Mouse (Mus musculus) stomach, postnatal 0 days (tissue): ENCODE results near the gene Tfrc. TPM values are rescaled to one million over a fixed set of nuclear protein-coding genes. Genes with fewer than 3 reads are reported as not detected.

Experiments used
- ATAC-seq: fragments of 200-750 bp; cut with Nextera tagmentation; 2 replicates; pipeline ENCODE4 v1.8.0; 2017; ENCODE audit not compliant: low FRiP score, low TSS enrichment
- DNase-seq: peaks from one replicate; pipeline ENCODE4 v3.0.0-alpha.2; 2016; ENCODE audit warnings: low spot score
- H3K27ac ChIP-seq: fragments of 300-500 bp; sonication (generic); replicated peaks from 2 replicates; pipeline ENCODE4 v1.5.1; 2014; ENCODE audit warnings: mild to moderate bottlenecking, control low read depth
- H3K27me3 ChIP-seq: fragments of 300-500 bp; sonication (generic); 2 replicates; pipeline ENCODE4 v1.6.1; 2014; ENCODE audit warnings: low read length; ENCODE audit not compliant: control insufficient read depth, insufficient read depth
- H3K36me3 ChIP-seq: fragments of 300-500 bp; sonication (generic); 2 replicates; pipeline ENCODE4 v1.6.1; 2014; ENCODE audit warnings: low read length, mixed read lengths; ENCODE audit not compliant: control insufficient read depth, insufficient read depth
- H3K4me1 ChIP-seq: fragments of 300-500 bp; sonication (generic); replicated peaks from 2 replicates; pipeline ENCODE4 v1.6.1; 2014; ENCODE audit warnings: antibody characterized with exemption; ENCODE audit not compliant: control insufficient read depth, insufficient read depth
- H3K4me2 ChIP-seq: fragments of 300-500 bp; sonication (generic); replicated peaks from 2 replicates; pipeline ENCODE4 v1.6.1; 2014; ENCODE audit warnings: low read depth, mild to moderate bottlenecking, control low read depth, moderate library complexity
- H3K4me3 ChIP-seq: fragments of 300-500 bp; sonication (generic); 2 replicates; pipeline ENCODE4 v1.5.1; 2014; ENCODE audit warnings: low read depth, low read length, control low read depth
- H3K9ac ChIP-seq: fragments of 300-500 bp; sonication (generic); 2 replicates; pipeline ENCODE4 v1.6.1; 2014; ENCODE audit warnings: mild to moderate bottlenecking, low read length, control low read depth, mixed read lengths
- H3K9me3 ChIP-seq: fragments of 300-500 bp; sonication (generic); 2 replicates; pipeline ENCODE4 v1.6.1; 2016; ENCODE audit warnings: low read length; ENCODE audit not compliant: control insufficient read depth
- CTCF ChIP-seq: IDR thresholded peaks from 2 replicates; pipeline ENCODE4 v1.5.1; 2016; ENCODE audit warnings: antibody characterized with exemption, low read depth, mild to moderate bottlenecking, moderate library complexity
- EP300 ChIP-seq: optimal IDR thresholded peaks from 2 replicates; pipeline ENCODE3; 2016; ENCODE audit warnings: antibody characterized with exemption
- WGBS: fragments of 180-500 bp; shearing (Covaris S2); extraction: QIAGEN DNeasy Blood & Tissue Kit; methylation state at CpG from one replicate; pipeline ENCODE4 v1.1.7; 2014; 5-methylcytosine and 5-hydroxymethylcytosine counted together
- polyA plus RNA-seq: library from polyadenylated mRNA; unstranded; fragments of >200 nt; fragmentation: Nextera tagmentation; extraction: Ambion mirVana; gene quantifications from 2 replicates; pipeline ENCODE4 v1.2.1, GENCODE M21; 2015

The Tfrc gene
- polyA plus RNA-seq, 1 experiment from 2014 or later, result 50.0 TPM

- peaks cover 14% of the 10 kb centered on the region for H3K4me1 ChIP-seq
- no peaks in the 10 kb centered on the region for H3K36me3 ChIP-seq
- H3K4me2 ChIP-seq, result no peak overlapping the region
- ATAC-seq (no peak; the same call in 1 of the 2 replicates), DNase-seq (peak; percentile 33)
- H3K27ac ChIP-seq, result peak overlapping the region; percentile 69
- no peak overlapping the region for H3K9ac ChIP-seq
- H3K4me3 ChIP-seq, result no peak overlapping the region
- no peak for TF ChIP-seq CTCF
- TF ChIP-seq EP300, result no peak
- H3K9me3 ChIP-seq, result no peaks in the 10 kb centered on the region
- WGBS, result 75% methylated on average over 16 of the region's 16 CpGs
- H3K27me3 ChIP-seq, result no peaks in the 10 kb centered on the region
These were observed 49.0 kb downstream of the Tfrc start for GRCm38 (mm10) chr16:32657498-32658250.

DNA sequence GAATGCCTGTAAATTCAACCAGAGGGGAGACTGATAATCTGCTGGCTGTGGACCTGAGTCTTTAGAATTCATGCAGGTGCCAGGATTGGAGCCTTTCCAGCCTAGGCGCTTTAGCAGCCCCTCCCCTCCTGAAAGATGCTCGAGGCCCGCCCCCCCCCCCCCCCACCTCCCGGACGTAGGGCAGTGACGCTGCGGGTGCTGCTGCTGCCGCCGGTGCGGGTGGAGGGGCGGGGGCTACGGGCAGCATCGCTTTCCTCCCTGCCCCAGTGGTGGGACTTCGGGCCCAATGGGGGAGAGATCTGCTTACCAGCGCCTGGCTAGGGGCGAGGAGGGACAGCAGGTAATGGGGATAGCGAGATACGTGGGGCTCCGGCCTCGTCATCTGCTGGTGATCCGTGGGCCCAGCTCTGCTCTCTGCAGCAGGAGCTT lies 50.0 kb downstream of the Tfrc start:
- H3K9ac ChIP-seq, result peak overlapping the region; percentile 53
- WGBS, result 12% methylated on average over 10 of the region's 21 CpGs

DNA sequence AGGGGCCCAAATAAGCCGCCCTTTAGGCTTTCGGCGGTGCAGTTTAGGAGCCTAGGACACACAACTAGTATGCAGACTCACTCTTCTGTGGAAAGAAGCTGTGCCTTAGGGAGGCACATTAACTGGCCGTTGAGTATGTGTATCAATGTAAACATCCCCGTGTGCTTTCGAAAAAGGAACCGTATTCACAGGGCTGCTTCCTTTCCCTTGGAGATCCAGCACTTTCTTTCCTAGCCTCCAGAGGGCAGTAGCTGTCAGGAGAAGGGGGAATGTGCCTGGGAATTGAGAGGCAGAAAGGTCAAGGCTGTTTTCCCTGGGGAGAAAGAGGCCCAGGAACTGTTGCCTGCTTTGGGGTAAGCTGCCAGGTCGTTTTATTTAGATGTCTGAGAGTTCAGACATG lies 50.7 kb downstream of the Tfrc start:
- peak; percentile 12; the same call in 1 of the 2 replicates for ATAC-seq
- Histone ChIP-seq H3K4me1 (peaks cover 14% of the 10 kb centered on the region), H3K27ac (peak overlapping the region; percentile 45; the same call in 1 of the 2 replicates), H3K27me3 (no peaks in the 10 kb centered on the region), H3K4me3 (peak overlapping the region; percentile 27; the same call in 1 of the 2 replicates), H3K9ac (0 out of 2 replicates have a peak overlapping the region, but pooled peaks have one; percentile 53), H3K4me2 (peak overlapping the region; percentile 48), H3K9me3 (no peaks in the 10 kb centered on the region), H3K36me3 (no peaks in the 10 kb centered on the region)
- TF ChIP-seq CTCF (peak; percentile 99), EP300 (no peak)
- 9% methylated on average over 8 of the region's 8 CpGs for WGBS
- DNase-seq, result peak; percentile 70

More for the DNA sequence above, 50.0 kb downstream of the Tfrc start:
- DNase-seq (peak; percentile 35), ATAC-seq (no peak)
- Histone ChIP-seq H3K27me3 (no peaks in the 10 kb centered on the region), H3K4me3 (peak overlapping the region; percentile 27), H3K9me3 (no peaks in the 10 kb centered on the region), H3K4me2 (peak overlapping the region; percentile 48), H3K4me1 (peaks cover 14% of the 10 kb centered on the region), H3K36me3 (no peaks in the 10 kb centered on the region), H3K27ac (peak overlapping the region; percentile 45; the same call in 1 of the 2 replicates)
- TF ChIP-seq EP300, result no peak
- TF ChIP-seq CTCF, result no peak

GRCm38 (mm10) chr16:32660095-32660494 lies 51.4 kb downstream of the Tfrc start:
- no peaks in the 10 kb centered on the region for H3K9me3 ChIP-seq
- no peak overlapping the region; the same call in 1 of the 2 replicates for H3K4me2 ChIP-seq
- DNase-seq (peak; percentile 16), ATAC-seq (no peak)
- no peak overlapping the region for H3K4me3 ChIP-seq
- peaks cover 14% of the 10 kb centered on the region for H3K4me1 ChIP-seq
- no peaks in the 10 kb centered on the region for H3K27me3 ChIP-seq
- TF ChIP-seq EP300, result no peak
- TF ChIP-seq CTCF, result no peak
- H3K36me3 ChIP-seq, result no peaks in the 10 kb centered on the region
- H3K9ac ChIP-seq, result no peak overlapping the region
- peak overlapping the region; percentile 89 for H3K27ac ChIP-seq
- 33% methylated on average over 1 of the region's 1 CpGs for WGBS

GRCm38 (mm10) chr16:32660557-32661321 lies 52.0 kb downstream of the Tfrc start:
- no peak for TF ChIP-seq EP300
- no peak for TF ChIP-seq CTCF
- 14% methylated on average over 10 of the region's 10 CpGs for WGBS
- ATAC-seq (peak; percentile 28; the same call in 1 of the 2 replicates), DNase-seq (peak; percentile 37)
- Histone ChIP-seq H3K4me3 (peak overlapping the region; percentile 12; the same call in 1 of the 2 replicates), H3K9ac (peak overlapping the region; percentile 53; the same call in 1 of the 2 replicates), H3K9me3 (no peaks in the 10 kb centered on the region), H3K36me3 (no peaks in the 10 kb centered on the region), H3K4me2 (peak overlapping the region; percentile 44), H3K27me3 (no peaks in the 10 kb centered on the region), H3K4me1 (peaks cover 14% of the 10 kb centered on the region), H3K27ac (peak overlapping the region; percentile 89)
